Mouse (Mus musculus): ENCODE results near the gene Tmem230.
"Not testable (repeated sequence)": the region's sequence is repeated elsewhere in the genome, so short reads cannot be mapped to it uniquely, and the experiment has no call there.

Tmem230 gene

DNA sequence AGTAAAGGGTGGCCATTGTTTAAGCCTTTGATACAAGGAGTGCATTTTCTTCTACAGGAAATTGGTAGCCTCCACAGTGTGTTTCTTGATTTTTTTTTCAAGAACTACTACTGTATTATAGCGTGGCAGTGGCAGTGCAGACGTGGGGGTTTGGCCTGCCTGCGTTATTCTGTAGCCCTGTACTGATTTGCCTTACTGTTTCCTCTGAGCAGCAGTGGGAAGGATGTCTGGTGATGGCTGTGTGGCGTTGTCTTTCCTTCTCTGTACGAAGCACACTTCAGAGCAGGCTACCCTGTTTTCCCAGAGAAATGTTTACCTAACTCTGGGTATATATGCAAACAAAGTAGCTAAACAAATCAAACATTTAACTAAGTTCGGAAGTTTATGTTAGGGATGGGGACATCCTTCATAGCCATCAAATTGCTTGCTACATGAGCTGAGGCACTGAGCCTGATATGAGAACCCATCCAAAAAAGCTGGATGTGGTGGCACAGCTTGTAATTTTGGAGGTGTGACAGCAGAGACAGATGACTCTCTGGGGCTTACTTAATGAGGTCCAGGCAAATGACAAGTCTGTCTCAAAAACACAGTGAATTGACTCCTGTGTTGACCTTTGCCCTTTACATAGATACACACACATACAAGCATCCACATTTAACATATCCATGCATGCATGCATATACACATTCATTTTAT lies 25.2 kb upstream of the Tmem230 start:
- no peak for DNase-seq (ENCODE audit: low spot score in 2 of 2)

DNA sequence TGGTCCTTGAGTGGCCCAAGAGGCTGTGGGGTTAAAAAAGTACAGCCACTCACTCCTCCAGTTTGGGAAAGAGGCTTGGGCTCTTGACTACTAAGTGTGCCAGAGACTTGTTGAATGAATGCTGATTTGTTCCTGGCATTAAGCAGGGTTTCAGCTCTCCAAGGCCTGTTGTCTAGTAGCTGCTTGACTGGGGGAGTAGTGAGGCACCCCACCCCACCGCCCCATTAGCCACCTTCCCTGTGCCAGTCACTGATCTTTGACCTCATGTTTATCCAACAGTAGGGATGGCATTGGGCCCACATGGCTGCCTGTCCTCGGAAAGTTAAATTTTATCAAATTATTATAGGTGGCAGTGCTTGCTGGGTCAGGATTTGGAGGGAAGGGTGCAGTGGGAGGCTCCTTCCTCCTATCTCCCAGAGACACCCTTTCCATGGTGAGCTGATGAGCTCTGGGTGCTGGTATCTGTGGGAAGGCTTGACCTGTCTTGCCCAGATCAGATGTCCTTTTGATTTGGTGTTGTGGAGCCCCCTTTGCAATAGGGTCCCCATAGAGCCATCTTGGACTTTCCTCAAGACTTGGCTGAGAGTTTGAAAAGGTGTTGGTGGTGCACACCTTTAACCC lies 22.8 kb upstream of the Tmem230 start:
- DNase-seq (ENCODE audit: low spot score in 2 of 2) = no peak

DNA sequence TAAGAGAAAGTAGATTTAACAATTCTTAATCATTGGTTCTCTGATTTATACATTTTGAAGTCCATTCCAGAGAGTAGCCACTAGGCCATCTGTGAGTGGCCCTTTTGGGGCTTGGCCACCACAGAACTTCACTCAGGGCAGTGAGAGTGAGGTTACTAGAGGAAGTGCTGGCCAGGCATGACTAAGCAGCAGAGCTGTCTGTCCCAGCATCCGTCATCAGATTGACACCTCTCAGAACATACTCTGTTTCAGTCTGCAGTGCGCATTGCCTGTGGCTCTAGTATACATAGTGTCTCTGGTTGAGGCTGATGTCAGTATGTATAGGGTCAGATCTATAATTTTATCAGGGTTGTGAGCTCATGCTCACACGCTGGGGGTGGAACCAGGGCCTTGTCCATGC lies 21.6 kb upstream of the Tmem230 start:
- no peak for DNase-seq (ENCODE audit: low spot score in 2 of 2)

DNA sequence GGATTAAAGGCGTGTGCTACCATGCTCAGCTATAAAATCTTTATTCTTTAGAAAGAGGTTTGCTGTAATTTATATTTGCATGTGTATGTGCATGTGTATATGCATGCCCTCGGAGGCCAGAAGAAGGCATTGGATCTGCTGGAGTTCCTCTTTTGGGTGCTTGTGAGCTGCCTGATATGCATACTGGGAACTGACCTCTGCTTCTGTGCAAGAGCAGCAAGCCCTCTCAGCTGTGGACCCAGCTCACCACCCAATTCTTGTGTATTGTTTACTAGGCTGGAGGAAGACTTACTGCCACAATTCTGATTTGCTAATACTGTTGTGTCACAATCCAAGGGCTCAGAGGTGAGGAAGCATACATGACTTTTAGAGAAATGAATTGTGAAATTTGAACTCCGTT lies 18.5 kb upstream of the Tmem230 start:
- DNase-seq (ENCODE audit: low spot score in 2 of 2) = no peak

DNA sequence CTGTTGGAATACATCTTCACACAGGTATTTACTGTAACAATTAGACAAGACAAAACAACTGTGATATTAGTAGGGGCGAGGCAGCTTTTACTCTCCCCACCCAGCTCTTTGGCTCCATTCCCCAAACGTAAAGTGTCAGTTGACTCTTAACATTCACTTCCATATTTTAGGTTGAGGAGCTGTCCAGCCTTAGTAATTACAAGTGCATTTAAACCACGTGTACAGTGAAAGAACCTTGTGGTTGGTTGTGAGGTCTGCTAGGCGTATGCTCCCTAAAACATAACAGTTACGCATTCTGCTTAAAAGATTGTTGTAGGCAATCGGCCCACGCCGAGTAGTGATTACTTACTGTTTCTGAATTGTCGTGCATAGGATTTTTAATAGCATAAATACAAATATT lies 17.6 kb upstream of the Tmem230 start:
- DNase-seq (ENCODE audit: low spot score in 2 of 2) = no peak

DNA sequence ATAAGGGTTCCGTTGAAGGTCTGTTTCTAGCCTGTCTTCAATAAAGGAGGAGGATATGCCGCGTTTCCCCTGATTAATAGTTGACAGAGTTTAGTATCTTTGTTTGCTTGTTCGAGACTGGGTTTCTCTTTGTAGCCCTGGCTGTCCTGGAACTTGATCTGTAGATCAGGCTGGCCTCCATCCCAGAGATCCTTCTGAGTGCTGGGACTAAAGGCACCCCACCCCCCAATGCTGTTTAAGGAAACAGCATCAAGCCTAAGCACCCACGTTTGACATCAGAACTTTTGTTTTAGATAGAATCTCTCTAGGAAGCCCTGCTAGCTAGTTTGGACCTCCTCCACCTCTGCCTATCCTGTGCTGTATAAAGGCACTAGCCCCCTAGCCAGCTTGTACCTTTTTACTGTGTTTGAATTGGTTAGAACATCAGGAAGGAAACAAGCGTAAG lies 16.7 kb upstream of the Tmem230 start:
- DNase-seq (ENCODE audit: low spot score in 2 of 2) = no peak

DNA sequence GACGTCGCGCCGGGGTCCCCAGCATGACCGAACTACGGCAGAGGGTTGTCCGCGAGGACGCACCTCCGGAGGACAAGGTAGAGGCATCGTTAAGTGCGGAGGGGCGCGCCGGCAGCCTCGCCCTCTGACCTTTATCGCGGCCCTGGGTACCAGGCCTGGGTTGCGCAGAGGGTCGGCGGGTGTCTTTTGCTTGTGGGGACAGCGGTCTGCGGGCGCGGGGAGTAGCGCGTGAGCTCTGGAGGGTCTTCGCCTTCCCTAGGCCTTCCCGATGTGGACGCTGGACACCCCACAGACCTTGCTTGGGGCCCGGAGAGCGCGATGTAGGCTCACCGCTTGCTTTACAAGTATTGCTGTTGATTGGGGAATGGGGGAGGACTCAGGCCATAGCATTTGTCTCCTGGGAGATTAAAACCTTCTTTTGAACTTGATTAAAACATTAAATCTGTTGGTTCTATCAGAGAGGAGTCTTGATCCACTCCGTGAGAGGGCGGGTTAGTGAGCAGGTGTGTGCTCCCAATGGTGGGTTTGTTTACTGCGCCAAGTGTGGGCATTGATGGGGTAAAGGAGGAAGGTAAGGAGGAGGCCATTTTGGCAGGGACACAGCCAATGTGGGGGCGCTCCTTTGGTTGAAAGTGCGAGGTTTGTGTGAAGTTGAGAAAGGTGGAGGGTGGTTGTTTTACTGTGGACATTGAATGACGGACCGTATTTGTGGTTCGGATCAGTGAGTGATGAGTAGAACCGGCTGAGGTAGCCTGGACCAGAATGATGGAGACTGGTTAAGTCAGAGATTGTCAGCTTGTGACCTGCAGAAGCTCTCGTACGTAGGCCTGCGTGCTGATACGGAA lies 16.0 kb upstream of the Tmem230 start:
- no peak for DNase-seq (ENCODE audit: low spot score in 2 of 2)

DNA sequence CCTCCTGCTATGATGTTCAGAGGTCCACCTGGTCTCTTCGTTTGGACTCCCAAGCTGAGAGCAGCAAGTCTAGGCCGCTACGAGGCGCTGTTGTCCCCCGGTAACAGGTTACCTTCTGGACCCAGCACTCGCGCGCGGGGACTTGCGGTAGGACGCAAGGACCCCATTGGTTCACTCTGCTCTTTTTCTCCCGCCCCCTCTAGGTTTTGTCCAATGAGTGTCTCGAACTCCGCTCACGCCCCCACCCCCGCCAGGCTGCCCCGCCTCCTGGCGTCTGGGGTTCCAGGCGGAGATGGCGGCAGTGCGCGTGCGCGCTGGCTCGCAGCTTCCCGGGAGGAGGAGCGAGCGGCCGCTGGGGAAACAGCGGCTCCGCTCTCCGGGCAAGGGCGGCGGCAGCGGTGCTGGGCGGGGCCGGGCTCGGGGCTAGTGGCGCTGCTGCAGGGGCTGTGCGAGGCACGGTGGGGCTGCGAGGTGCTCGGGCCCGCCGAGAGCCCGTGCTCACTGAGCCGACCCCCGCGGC lies 15.3 kb upstream of the Tmem230 start, which contains the start of gene Cds2:
Cds2 (plus strand) TSS at position 270 of the 520 bp plus-strand sequence.
- peak; percentile 98 to 99 for DNase-seq (ENCODE audit: low spot score in 2 of 2)

DNA sequence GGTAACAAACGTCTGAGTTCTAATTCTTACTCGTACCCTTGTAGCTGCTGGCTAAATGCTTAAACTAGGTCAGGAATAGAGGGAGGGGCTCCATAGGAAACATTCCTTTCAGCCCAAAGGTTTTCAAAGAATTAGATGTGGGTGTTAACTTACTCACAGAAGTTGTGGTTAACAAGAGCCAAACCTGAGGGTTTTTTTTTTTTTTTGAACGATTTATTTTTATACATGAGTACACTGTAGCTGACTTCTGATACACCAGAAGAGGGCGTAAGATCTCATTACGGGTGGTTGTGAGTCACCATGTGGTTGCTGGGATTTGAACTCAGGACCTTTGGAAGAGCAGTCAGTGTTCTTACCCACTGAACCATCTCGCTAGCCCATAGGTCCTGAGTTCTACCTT lies 14.6 kb upstream of the Tmem230 start:
- DNase-seq (ENCODE audit: low spot score in 2 of 2) = no peak

DNA sequence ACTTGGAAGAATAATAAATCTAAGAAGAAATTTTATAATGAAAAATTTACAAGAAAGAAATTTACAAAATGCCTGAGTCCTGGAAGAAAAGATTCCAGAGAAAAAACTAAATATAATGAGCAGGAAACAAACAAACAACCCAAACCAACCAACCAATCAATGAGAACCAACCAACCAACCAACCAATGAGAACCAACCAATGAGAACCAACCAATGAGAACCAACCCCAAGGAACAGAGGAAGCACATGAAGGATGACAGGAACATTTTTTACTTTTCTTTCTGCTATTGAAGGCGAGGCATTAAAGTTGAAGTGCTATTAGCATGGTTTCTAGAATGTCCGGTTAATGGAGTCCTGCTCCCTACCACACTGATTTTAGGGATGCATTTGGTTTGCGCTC lies 13.0 kb upstream of the Tmem230 start:
- no peak for DNase-seq (ENCODE audit: low spot score in 2 of 2)

DNA sequence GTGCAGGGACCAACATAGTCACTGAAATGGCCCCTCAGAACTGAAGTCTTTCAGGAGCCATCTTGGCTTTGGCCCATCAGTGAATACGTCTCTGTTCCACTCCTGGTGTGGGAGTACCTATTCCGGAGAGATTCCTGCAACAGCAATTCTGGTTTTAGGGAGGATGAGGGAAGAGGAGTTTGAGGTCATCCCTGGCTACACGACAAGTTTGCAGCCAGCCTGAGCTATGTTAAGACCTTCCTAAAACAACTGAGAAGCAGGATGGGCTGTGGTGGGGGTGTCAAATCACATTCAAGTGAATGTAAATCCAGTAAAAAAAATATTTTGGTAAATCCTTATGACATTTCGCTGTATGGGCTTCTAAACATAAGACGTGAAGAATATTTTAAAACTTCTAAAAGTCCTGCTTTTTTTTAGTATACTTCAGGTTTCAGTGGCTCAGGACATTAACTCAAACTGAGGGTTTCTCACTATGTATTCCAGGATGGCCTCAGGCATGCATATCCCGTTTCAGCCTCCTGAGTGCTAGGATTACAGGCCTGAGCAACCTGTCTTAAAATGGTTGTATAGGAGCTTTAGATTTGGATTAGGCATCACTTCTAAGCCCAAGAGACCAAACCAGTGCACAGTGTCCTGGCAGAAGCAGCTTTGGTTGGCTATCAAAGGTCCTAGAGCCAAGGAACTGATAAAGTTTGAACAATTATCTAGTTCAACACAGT lies 9.9 kb upstream of the Tmem230 start:
- DNase-seq (ENCODE audit: low spot score in 2 of 2) = no peak

DNA sequence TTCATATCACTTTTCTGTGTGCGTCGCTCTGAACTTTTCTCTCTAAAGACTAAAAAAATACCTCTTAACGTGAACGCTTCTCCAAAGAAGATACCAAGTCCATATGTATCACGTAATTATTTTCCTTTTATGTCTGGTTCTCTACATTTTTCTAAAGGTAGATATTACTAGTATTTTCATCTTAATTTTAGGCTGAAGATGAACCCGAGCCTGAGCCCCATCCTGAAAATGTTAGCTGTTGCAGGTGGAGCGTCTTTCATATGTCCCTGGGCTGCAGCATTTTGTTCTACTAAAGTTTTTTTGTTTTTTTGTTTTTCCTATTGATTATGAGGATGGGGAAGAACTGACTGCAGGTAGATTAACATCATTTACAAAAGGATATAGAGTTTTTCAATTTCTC lies 6.0 kb upstream of the Tmem230 start:
- DNase-seq (ENCODE audit: low spot score in 2 of 2) = no peak

DNA sequence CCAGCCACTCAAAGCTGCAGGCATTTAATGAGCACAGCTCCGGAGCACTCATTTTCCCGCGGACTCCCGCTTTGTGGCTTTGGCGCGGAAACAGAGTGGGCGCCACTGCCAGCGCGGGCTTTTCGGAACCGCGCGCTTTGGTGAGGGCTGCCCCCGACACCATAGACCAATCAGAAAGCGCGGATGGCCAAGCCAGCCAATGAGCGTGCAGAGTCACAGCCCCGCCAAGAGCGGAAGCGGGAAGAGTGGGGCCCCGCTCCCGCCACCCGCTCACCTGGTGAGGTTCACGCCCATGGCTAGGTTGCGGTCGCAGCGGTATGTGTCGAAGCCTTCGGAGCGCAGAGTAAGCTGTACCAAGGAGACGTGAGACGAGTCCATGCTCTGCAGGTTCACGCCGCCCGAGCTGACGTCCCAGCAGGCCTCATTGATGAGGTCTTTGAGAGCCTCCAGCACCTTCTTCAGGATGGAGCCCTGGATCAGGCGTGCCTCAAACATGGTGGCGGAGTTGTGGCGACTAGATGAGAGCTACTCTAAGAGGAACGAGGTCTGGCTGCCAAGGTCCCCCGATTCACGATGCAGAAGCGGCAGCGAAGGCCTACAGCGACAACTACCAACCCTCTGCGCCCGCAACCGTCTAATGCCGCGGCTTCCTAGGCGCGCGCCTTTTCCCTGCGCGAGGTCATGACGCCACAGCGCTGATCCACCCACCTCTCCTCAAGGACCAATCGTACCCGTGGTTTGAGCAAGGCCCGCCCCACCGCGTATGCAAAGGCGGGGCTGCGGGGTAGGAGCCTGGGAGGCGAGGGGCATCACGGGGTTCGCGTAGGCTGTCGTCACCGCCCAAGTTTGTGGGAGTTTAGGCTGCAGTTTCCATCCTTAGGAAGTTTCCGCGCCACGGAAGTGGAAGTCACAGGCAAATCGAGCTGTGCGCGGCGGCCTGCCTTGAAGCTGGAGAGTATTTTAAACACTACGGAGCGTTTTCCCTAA lies 5.2 kb upstream of the Tmem230 start, which contains the start of gene Pcna:
Pcna (minus strand) TSS at position 773 of the 987 bp plus-strand sequence.
- DNase-seq (ENCODE audit: low spot score in 2 of 2) = peak; percentile 98

DNA sequence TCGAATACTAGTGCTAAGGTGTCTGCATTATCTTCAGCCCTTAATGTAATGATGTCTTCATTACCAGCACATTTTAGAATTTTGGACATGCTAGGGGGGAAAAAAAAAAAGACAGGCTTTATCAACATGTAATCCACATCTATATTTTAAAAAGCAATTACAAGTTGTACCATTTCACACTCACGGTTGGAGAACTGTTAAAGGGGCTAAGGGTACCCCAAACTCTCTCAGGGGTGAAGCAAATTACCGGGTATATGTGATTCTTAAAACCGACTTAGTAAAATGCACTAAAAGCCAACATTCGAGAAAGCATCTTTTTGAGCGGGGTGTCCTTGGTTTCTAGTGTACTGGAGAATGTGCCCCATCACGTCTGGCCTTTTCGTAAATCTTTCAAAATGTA lies 4.3 kb upstream of the Tmem230 start:
- no peak for DNase-seq (ENCODE audit: low spot score in 2 of 2)

DNA sequence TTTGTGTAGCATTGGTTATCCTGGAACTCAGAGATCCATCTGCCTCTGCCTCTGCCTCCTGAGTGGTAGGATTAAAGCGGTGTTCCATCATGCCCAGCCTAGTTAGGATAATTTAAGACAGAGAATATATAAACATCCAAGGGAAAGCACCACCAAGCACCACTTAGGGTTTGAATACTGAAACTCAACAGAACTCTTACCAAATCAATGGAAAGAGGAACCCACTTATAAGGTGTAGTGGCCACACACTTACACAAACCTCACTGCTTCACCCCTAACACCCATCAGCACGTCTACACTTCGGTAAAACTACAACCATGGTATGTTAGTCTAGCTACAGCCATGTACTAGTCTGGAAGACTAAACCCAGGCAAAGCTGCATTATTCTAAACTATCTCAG lies 4.2 kb downstream of the Tmem230 start:
- no peak for DNase-seq (ENCODE audit: low spot score in 2 of 2)

DNA sequence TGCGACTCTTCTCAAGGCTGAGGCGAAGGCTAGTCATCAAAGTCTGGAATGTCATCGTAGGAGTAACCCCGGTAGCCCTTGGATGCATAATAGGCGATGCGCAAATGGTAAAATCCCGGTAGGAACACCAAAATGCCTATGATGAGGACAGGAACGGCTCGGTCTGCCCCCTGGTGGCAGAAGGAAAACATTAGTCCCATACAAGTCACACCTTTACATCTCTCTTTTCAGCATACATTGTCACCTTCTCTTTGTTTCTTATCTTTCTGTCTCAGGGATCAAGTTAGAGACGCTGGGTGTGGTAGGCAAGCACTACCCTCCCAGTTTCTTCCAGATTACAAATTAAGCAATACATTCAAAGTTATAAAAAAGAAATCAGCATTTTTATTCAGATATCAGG lies 7.2 kb downstream of the Tmem230 start:
- DNase-seq (ENCODE audit: low spot score in 2 of 2) = peak in 1 of 2 experiments; percentile 26

DNA sequence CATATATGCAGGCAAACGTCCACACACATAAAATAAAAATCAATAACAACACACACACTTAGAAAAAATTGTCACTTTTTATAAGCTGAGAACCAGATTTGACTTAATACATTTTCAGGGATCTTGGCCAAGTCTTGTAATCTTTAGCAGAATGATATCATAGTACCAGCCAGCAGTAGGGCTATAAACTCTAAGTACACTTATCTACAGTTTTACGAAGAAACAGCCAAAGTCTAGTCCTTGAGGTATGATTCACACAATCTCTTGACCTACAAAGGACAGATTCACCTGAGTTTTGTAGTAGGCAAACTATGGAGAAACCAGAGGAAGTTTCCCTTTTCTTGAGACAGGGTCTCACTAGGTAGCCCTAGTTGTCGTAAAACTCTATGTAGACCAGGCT lies 8.2 kb downstream of the Tmem230 start:
- DNase-seq (ENCODE audit: low spot score in 2 of 2) = not testable (repeated sequence)

DNA sequence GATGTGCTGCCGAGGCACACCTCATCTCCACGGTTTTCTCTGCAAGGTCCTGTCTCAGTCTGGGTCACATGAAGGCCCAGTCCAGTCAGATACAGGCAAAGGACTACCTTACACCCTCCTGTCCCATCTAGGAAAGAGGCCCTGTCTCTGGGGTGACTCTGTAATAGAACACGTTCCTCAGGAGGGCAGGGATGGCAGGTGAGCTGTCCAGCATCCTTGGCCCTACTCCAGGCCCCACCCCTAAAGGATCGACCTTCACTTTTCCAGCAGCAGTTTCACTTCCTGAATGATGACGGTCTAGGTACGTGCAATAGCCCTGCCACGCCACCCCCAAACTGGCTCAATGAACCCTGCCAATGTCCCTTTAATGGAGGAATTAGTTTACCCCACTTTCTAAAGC lies 11.6 kb downstream of the Tmem230 start:
- no peak for DNase-seq (ENCODE audit: low spot score in 2 of 2)

DNA sequence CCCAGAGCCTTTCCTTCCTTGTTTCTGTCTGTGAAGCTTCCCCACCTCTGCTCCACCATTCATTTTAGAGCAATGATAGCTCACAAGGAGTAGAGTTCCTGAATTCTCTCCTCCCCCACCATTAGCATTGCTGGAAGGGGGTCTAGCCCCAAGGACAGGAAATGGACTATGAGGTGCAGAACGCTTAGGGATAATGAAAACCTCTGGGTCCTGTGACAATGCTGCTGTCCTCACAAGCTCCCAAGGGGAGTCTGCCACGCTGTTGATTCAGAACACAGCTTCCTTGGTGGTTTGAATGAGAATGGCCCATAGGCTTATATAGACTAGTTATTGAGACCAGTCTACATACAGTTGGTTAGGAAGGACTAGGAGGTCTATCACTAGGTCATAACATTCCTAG lies 12.3 kb downstream of the Tmem230 start:
- no peak for DNase-seq (ENCODE audit: low spot score in 2 of 2)

DNA sequence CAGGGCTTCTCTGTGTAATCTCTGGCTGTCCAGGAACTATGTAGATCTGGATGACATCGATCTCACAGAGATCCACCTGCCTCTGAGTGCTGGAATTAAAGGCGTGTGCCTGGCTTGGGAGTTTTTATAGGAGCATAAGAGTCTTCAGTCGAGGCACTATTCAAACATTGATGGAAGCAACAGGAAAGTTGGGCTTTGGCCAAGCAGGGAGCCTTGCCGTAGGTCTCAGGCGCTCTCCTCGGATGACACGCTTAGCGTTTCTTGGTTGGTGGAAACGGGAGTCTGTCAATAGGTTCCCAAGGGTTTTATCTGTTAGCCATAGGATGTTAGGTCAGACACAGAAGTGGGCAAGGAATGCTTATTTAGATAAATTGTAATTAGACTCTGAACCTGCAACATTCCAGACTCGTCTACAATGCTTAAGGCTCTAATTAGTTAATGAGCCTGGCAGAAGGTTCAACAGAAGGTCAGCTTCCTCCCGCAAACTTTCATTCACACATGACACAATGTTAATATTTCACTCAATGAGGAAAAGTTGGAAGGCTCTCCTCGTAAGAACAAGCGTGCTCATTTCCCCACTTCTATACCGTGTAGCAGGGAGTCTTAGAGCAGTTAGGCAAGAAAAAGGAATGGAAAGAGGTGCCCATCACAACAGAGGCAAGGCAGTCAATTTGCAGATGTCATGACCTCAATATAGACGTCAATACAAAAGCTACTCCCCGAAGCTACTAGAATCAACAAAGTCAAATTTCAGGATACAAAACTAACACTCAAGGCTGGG lies 13.4 kb downstream of the Tmem230 start:
- no peak for DNase-seq (ENCODE audit: low spot score in 2 of 2)

Data from heart, adult 9 months (tissue).